Mouse (Mus musculus) kidney, adult 9 months (tissue): ENCODE measurements at regions not wholly inside any gene's neighbourhood (a gene's known extent, or its start where the extent isn't known, plus 50 kb on each side); places are given as distances from the start of the nearest gene placed in this dataset.

Experiments
- DNase-seq: peaks from one replicate; pipeline ENCODE4 v3.0.0; 2022

DNA sequence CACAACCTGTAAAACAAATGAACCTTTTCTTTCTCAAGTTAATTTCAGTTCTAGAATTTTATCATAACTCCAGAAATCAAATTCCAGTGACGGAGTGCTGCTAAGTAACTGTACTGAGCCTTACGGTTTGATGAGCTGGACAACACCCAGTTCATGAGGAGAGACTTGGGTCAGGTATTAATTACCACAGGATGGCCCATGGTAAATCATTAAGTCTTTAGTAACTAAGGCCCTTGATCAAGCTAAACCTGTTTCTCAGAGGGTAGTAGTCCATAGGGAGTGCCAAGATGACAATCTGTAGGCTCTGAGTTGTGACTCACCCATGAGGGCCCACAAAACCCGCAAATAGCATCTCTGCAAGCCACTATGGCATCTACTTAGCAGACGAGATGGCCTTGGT is 101.1 kb upstream of the Arhgap5 start:
- DNase-seq = peak; percentile 66

DNA sequence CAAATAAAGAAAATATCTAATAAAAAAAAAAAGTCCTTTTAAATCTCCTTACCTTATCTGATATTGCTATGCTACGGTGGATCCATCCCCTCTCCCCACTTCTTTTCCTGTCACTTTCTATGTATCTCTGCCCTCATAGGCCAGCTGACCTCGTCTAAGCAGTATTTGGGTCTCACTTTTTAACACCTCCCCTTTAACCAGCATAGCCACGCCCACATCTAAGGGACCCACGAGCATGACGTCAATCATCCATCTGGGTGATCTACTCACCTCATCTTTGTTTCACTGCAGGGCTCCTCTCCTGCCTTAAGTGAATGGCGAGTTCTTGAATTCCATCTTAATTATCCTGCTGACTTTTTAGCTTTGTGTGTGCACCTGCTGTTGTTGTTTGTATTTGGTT is 97.4 kb upstream of the Arhgap5 start:
- DNase-seq = no peak

DNA sequence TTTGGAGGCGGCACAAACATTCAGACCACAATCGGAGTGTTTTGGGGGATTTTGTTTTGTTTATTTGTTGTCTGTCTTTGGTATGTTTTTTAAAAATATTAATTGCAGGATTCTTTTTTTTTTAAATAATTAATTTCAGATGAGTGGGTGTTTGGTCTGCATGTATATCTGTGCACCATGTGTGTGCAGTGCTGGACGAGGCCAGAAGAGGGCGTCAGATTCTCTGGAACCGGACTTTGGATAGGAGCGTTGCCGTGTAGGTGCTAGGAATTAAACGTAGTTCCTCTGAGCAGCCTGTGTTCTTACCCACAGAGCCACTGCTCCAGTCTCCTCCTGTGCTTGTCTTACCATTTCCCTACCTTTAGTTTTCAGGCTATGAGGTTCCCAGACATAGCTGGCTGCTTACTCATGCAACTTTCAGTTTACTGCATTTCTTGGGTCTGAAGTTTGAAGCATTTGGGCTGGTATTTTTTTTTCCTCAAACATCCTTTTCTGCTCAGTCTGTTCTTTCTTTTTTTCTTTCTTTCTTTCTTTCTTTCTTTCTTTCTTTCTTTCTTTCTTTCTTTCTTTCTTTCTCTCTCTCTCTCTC is 95.4 kb upstream of the Arhgap5 start:
- no peak for DNase-seq

DNA sequence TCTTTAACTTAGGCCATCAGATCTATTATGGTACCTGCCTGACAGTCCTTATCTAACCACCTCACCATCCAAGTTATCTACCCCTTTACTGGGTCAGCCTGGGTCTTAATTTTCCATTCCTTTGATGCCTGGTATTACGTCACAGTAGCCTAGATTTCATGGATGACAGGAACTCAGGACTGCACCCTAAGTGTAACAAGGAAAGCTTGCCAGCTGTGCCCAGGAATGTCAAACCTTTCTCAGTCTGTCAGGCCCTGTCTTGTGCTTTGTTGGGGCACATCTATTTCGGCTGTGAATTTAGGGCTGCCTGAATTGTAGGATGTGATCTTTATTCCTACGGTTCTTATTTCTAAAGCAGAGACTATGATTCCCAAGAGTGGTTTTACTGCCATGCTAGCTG is 94.6 kb upstream of the Arhgap5 start:
- peak; percentile 22 for DNase-seq

DNA sequence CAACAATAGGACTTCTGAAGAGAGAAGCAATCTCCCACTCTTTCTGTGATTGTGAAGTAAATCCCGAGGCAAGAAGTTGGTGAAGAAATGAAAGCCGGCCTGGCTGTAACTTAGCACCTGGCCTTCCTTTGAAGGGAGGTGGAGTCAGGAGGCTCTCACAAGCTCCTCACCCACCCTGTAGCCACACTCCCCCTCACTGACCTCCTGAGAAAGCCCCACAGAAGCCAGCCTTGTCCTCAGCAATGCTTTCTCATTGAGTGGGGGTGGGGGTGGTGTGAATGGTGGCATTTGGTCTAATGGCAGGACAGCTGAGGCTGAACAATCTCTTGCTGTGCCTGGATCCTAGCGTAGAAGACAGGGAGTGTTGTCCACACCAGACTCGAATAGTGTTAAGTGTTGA is 91.6 kb upstream of the Arhgap5 start:
- no peak for DNase-seq

DNA sequence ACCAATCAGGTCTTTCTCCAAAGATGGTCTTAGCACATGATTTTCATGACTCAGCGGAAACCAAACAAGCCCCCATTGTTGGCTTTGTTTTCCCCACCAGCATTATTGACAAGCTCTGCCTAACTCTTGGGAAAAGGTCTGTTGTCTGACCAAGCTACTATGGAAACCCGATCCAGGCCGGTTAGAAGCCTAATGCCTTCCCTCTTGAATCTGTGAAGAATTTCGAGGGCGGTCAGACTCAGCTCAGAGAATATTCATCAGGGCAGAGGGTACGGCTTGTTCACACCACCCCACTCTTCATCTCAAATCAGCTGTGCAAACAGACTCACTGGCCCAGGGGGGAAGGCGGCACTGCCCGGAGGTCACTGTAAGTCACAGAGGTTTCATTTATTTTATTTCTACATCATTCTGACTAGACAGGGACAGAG is 90.7 kb upstream of the Arhgap5 start:
- no peak for DNase-seq

DNA sequence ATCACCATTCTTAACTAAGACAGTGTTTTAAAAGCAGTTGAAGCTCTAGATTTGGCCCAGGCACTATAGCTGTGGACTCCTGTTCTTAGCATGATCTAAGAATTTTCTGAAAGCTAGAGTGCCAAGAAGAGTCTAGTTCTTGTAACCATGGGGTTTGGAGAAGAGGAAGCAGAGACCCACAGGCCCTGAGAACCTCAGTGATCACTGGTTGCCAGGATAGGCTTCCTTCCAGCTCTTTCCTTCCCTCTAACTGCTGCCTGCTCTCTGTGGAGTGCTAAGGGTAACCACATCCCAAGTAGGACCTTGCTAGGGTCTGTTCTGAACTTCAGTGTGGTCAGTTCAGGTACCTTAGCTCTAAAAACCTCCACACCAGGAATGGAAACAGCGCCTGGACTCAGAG is 81.0 kb upstream of the Arhgap5 start:
- DNase-seq = no peak

DNA sequence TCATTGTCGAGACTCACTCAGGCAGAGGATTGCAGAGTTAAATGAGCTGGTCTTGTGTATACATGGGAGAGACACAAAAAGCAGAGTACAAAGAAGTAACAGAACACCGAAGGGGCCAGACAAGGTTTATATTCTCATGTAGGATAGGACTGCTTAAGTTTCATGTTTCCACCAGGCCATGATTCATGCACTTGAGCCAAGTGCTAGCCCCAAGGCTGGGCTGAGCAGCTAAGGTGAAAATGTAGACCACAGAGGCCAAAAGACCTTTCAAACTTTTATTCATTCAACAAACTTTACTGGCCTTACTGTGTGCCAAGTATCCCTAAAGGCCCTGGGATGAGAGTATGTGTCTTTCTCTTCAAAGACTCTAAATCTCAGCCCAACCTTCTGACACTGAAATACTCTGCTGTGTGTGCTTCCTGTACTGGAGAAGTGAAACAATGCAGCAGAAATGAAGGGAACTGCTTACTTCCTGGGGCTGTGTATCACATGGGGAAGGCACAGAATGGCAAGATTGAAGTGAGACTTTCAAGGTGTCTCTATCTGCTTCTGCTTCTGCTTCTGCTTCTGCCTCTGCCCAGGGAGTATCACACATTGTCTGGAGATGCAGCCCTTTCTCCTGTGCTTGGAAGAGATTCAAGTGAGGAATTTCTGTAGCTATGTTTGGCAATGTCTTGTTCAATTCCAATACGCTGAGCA is 79.3 kb upstream of the Arhgap5 start:
- DNase-seq = no peak

DNA sequence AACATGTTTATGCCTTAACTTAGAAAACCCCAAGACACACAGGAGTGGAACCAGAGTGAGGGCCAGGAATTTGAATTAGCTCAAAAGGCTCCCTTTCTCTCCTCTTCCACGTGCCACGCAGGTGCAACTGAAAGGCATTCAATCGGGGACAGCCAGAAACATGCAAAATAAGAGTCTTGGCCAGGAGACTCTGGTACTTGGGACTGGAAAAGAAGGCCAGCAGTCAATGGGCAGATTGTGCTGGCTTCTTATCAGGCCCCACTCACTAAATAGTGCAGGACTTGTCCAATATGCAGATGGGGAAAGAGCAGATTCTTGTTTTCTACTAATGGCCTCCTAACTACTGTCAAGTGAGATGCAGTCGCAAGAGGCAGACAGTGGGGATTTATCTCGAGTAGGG is 73.8 kb upstream of the Arhgap5 start:
- no peak for DNase-seq

DNA sequence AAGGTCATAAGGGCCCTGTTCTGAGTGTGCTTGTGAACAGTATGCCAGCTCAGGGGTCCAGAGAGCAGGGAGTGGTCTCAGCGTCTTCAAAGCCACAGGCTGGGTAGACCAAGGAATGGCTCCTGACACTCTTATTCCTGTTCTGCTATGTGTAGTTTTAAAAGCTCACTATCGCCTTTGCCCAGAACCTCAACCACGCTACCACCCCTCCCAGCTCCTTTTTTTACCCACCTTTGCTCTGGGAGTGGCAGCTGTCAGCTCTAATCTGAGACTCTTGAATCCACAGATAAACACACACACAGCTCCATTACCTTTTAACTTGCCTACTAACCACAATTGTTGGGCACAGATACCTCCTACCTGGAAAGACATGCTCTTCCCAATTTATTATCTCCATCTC is 71.8 kb upstream of the Arhgap5 start:
- DNase-seq = no peak

DNA sequence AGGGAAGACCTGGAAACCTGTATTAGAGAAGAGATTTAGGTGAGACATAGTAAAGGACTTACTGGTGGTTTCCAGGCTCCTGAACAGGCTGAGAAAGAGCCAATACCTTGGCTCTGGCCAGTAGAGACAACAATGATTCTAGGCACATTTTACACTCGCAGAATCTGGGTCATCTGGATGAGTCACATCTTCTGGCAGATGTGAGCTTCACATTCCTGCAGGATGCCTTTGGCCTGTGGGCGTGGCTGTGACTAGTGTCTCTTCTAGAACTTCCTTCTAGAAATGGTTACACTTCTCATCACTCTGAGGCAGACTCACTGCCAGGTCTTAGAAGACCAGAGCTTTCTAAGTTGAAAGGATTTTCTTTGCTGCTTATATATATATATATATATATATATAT is 69.8 kb upstream of the Arhgap5 start:
- peak; percentile 42 for DNase-seq

DNA sequence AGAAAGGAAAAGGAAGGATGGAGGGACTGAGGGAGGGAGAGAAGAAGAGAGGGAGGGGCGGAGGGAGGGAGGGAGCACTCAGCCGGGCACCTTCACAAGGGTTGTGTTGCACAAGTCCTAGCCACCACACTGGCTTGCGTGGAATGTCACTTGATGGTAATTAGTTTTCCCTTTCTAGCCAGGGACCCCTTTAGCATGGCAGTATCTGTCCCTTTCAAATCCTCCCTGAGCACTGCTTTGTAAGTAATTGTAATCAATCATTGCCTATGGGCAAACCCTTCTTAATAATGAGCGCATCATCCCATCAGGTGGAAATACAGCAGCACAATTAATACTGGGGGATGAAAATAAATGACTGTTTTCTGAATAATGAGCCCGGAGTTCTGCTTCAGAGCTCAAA is 68.5 kb upstream of the Arhgap5 start:
- DNase-seq = no peak

DNA sequence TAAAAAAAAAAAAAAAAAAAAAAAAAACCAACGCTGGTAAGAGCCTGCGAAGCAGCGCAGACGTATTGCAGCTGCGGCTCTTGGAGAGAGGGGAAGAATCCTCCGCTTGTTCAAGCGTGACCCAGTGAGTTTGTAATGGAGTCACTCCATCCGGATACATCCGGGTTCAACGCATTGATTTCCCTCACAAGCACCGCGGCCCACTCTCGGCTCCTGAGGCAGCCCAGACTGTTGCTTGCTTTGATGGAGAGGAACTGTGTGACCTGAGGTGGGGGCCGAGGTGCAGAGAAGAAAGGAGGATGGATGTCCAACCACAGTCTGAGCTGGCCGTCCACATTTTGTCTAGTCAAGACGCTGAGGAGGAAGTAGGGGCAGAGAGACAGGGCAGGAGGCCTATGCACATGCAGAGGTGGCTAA is 68.0 kb upstream of the Arhgap5 start:
- no peak for DNase-seq

DNA sequence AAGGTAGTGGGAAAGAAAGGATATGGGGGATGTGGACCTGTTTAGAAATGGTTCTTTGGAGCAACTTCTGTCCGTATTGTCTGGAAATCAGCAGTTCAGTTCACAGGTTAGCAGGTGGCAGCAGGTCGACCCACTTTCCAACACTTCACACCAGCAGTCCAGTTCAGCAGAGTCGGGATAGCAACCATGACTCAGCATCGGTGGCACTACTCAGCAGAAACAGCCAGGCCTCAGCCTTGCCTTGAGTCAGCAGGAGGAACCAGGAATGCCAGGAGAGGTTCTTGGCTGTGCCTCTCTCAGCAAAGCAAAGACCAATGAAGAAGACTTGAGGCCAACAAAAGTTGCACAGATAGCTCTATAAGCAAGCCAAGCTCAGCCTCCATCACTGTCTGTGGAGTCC is 66.8 kb upstream of the Arhgap5 start:
- no peak for DNase-seq

DNA sequence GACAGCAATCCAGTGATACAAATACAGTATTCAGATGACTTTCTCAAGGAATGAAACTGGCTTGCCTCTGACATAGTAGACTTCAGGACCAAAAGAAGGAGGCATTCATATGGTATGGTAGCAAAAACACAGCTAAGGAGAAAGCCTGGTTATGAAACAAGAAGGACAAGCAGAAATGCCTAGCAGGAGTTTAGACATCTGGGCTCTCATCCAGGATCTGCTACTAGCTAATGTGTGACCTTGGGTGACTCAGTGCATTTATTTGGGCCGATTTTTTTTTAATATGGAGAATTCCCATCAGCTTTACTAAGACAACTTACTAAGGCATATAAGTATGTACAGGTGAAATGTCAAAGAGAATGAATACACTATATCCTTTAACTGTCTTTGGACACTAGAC is 64.5 kb upstream of the Arhgap5 start:
- DNase-seq = peak; percentile 86

DNA sequence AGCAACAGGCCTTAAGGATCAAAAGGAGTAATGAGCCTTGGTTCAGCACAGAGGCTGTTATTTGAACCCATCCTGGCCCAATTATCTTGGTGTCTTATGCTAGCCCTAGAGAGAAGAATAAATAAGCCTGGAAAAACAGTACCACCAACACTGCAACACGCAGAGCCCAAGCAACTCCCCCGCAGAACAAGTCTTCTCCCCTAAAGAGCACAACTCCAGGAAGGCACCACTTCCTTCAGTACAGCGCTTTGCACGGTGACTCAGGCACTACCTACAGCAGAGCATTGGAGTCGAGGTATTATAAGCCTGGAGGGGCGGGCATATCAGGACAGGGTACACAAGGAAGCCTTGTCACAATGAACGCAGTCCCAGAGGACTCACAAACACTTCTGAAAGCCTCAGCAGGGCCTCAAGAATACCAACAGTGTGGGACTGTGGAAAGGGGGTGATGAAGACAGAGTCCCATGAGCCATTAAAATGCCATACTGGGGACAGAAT is 62.9 kb upstream of the Arhgap5 start:
- no peak for DNase-seq

DNA sequence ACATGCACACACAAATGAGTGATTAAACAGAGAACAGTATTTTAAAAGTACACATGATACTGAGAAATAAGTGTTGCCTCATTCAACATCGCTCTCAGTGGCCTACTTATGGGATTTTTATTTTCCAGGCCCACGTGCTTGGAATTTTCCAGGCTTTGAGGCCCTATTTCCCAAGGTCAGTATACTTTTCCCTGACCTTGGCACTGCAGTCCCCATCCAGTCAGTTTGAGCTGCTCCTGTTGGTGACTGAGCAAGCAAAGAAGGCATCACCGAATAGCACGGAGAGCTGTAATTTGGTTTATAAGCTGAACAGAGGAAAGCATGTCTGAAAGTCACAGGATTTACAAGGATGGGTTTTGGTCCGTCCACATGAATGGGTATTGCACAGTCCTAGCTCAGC is 61.4 kb upstream of the Arhgap5 start:
- DNase-seq = peak; percentile 49

DNA sequence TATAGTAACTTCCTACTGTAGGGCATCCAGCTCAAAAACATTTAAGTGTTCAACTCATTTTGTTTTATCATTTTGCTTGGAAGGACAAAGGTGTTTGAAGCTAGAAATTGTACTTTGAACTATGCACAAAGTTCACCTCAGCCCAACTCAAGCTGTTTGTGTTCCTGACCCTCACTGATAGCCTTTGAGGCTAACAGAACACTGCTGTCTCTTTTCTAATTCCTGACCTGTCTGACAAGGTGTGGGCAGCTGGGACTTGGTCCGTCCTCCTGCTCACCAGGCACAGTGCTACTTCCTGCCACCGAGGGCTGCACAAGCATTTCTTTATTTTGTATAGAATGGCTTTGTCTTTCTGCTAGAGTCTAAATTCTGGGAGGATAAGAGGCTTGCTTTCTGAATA is 58.0 kb upstream of the Arhgap5 start:
- DNase-seq = peak; percentile 81

DNA sequence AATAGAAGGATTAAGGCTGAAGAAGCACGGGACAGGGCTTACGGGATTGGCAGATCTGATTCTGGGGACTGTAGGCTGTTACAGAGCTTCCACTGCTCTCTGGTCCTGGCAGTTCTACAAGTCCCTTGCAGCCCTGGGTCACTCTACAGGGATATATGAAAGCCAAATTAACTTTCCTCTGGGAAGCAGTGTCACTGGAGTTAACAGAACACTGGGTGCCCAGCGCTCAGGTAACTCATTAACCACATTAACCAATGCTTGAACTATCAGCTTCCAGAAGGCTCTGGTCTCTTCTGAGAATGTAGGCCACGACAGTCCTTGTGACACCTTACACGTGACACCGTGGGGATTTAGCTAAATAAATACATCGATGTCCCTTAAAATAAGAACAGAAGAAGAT is 57.3 kb upstream of the Arhgap5 start:
- peak; percentile 94 for DNase-seq

DNA sequence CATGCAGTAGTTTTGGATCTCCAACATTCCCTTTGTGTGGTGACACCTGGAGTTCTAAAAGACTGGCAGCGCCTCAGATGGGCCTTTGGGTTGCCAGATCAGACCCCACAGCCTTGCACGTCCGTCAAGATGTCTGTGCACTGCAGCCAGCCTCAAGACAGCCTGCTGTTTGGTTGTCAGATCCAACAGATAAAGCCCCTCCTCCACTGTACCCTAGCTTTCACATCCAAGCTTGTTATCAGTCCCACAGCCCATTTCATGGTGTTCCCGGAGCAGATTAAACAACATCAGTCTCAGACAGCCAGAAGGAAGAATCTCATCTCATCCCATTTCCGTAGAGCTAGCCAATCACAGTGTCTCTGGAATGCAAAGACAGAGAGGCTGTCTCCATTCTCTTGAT is 56.3 kb upstream of the Arhgap5 start:
- DNase-seq = no peak

DNA sequence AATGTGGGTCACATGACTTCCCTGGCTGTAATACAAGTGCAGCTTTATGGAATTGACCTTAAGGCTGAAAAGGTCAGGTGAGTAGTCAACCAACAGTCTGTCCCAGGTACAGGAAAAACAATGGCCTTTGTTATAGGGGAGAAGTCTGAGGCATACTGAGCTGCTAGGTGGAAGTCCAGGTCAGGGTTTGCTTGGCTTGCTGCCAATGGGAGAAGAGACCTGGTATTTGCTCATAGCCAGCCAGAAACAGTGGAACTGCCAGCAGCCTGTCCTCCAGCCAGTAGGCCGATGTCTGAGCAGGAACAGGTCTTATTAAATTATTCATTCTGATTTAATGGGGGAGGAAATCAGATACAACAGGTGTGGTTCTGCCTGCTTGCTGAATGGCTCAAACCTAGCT is 55.6 kb upstream of the Arhgap5 start:
- peak; percentile 95 for DNase-seq

DNA sequence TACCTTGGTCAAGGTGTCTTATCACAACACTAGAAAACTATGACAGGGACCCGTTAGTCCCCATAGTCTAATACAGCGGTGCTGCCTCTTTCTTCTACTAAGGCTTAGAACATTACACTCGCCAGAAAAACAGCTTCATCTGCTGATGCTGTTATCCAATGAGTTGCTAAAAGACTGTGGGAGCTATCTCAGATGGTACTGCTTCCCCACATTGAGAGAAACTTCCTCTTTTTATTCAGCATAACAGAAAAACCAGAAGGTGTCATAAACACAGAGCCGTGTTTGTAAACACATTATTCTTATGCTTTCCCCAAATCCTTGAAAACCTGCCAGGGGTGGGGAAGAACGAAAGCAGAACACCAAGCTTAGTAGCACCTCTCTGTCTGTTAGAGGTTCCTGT is 49.9 kb upstream of the Arhgap5 start:
- no peak for DNase-seq
